Mouse (Mus musculus): ENCODE measurements around the gene Adamts2. TPM values are rescaled to one million over a fixed set of nuclear protein-coding genes. Genes with fewer than 3 reads are reported as not detected.

Gene Adamts2
- total and polyA plus RNA-seq, 3 experiments = not detected

DNA sequence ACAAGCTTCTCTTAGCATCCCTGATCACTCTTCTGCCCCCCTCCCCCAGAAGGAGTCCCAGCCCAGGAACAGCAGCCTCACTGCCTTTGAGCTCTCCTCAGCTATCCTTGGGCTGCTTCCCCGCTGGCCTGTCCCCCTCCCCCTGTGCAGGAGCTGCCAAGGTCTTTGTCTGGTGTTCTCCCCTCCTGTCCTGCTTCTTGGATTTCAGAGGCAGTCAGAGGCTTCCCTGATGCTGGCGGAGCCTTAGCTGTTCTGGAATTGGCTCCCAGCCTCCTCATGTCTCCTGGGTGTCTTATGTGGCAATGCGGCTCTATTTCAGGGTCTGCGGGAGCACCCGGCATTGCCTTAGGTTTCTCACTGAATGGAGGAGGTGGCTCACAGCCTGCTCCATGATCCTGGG lies 22.8 kb downstream of the Adamts2 start:
- no peak overlapping the region for H3K4me2 ChIP-seq (ENCODE audit: insufficient read depth, low read depth, poor library complexity, severe bottlenecking)
- no peak for DNase-seq (ENCODE audit: extremely low read depth)
- H3K27me3 ChIP-seq (replicated peaks) = peaks cover 94% of the 10 kb centered on the region
- H3K4me1 ChIP-seq (ENCODE audit: control insufficient read depth in 1 of 2, insufficient read depth in 2 of 2) = 0 out of 4 replicates have a peak, but pooled peaks cover 0 to under 1% of the 10 kb centered on the region in 2 experiments
- H3K27ac ChIP-seq (ENCODE audit: insufficient read depth, low read depth) = no peak overlapping the region
- in situ Hi-C loops (cut with MboI; ENCODE audit: low pct_ligation_motif_present, low pct_unique_long_range_greater_than_20kb, low sequenced_read_pairs) (no loop called here), dilution Hi-C loops (cut with MboI; ENCODE audit: extremely low pct_ligation_motif_present, extremely low pct_unique_long_range_greater_than_20kb, low sequenced_read_pairs) (no loop called here)
- H3K9ac ChIP-seq (ENCODE audit: insufficient read depth, low read depth) = no peak overlapping the region
- no peak for TF ChIP-seq CTCF (conservative IDR thresholded peaks at IDR 0.05 in 1 of 2, IDR thresholded peaks at IDR 0.05 in 1 of 2; ENCODE audit: low read depth in 2 of 2, low read length in 2 of 2)
- TF ChIP-seq JUN (IDR thresholded peaks at IDR 0.05; ENCODE audit: insufficient read depth, low read depth, low read length) = no peak
- TF ChIP-seq ZC3H11A (IDR thresholded peaks at IDR 0.05; ENCODE audit: low read depth, low read length) = no peak
- no peak for TF ChIP-seq TCF12 (IDR thresholded peaks at IDR 0.05; ENCODE audit: low read depth, low read length)
- TF ChIP-seq MAFK (IDR thresholded peaks at IDR 0.05; ENCODE audit: insufficient replicate concordance, low read length) = no peak
- no peak for TF ChIP-seq NRF1 (IDR thresholded peaks at IDR 0.05; ENCODE audit: low read depth, low read length)
- no peak for TF ChIP-seq MAZ (IDR thresholded peaks at IDR 0.05; ENCODE audit: low read depth, low read length)
- no peak for TF ChIP-seq MXI1 (IDR thresholded peaks at IDR 0.05; ENCODE audit: low read depth, low read length)
- no peak for TF ChIP-seq CHD1 (IDR thresholded peaks at IDR 0.05; ENCODE audit: low read depth, low read length)
- TF ChIP-seq PAX5 (IDR thresholded peaks at IDR 0.05; ENCODE audit: low read length) = no peak
- TF ChIP-seq ZKSCAN1 (IDR thresholded peaks at IDR 0.05; ENCODE audit: borderline replicate concordance, low read depth, low read length) = no peak
- no peak for TF ChIP-seq TBP (conservative IDR thresholded peaks at IDR 0.05; ENCODE audit: low read depth, low read length)
- TF ChIP-seq ZNF384 (IDR thresholded peaks at IDR 0.05; ENCODE audit: low read depth, low read length) = no peak
- no peak for TF ChIP-seq CHD2 (IDR thresholded peaks at IDR 0.05; ENCODE audit: low read length)
- TF ChIP-seq POLR2A (IDR thresholded peaks at IDR 0.05; ENCODE audit: low read depth, low read length) = no peak
- no peak for TF ChIP-seq HCFC1 (IDR thresholded peaks at IDR 0.05; ENCODE audit: low read depth, low read length)
- no peak for TF ChIP-seq MEF2A (IDR thresholded peaks at IDR 0.05; ENCODE audit: borderline replicate concordance, low read depth, low read length)
- H3K4me3 ChIP-seq (replicated peaks in 1 of 3; ENCODE audit: low read depth in 2 of 3, low read length in 2 of 3, poor library complexity in 1 of 3) = no peak overlapping the region
- no peaks in the 10 kb centered on the region; the same call in 1 of the 2 replicates for H3K79me2 ChIP-seq (replicated peaks; ENCODE audit: control insufficient read depth, extremely low read depth, insufficient read depth, poor library complexity, severe bottlenecking)
- H3K9me3 ChIP-seq (replicated peaks; ENCODE audit: low read length) = no peaks in the 10 kb centered on the region
- H3K36me3 ChIP-seq (replicated peaks in 1 of 2; ENCODE audit: control insufficient read depth in 1 of 2, insufficient read depth in 1 of 2, low read length in 1 of 2) = no peaks in the 10 kb centered on the region

- no peaks in the 10 kb centered on the region for H3K9me3 ChIP-seq (replicated peaks; ENCODE audit: low read length)
- no peak for DNase-seq (ENCODE audit: extremely low read depth)
- no peaks in the 10 kb centered on the region for H3K36me3 ChIP-seq (replicated peaks in 1 of 2; ENCODE audit: control insufficient read depth in 1 of 2, insufficient read depth in 1 of 2, low read length in 1 of 2)
- H3K4me3 ChIP-seq (replicated peaks in 1 of 3; ENCODE audit: low read depth in 2 of 3, low read length in 2 of 3, poor library complexity in 1 of 3) = no peak overlapping the region
- H3K9ac ChIP-seq (ENCODE audit: insufficient read depth, low read depth) = no peak overlapping the region
- peaks cover 84% of the 10 kb centered on the region for H3K27me3 ChIP-seq (replicated peaks)
- dilution Hi-C loops (cut with MboI; ENCODE audit: extremely low pct_ligation_motif_present, extremely low pct_unique_long_range_greater_than_20kb, low sequenced_read_pairs) = no loop called here
- H3K4me1 ChIP-seq (ENCODE audit: control insufficient read depth in 1 of 2, insufficient read depth in 2 of 2) = peaks cover 10 to 21% of the 10 kb centered on the region in 2 experiments
- no peaks in the 10 kb centered on the region for H3K79me2 ChIP-seq (replicated peaks; ENCODE audit: control insufficient read depth, extremely low read depth, insufficient read depth, poor library complexity, severe bottlenecking)
- in situ Hi-C loops (cut with MboI; ENCODE audit: low pct_ligation_motif_present, low pct_unique_long_range_greater_than_20kb, low sequenced_read_pairs) = no loop called here
- no peak overlapping the region for H3K27ac ChIP-seq (ENCODE audit: insufficient read depth, low read depth)
- TF ChIP-seq BHLHE40 (IDR thresholded peaks at IDR 0.05; ENCODE audit: low read depth, low read length) (no peak), RCOR1 (conservative IDR thresholded peaks at IDR 0.05; ENCODE audit: low read depth, low read length) (no peak), SIN3A (IDR thresholded peaks at IDR 0.05; ENCODE audit: low read length) (no peak), POLR2AphosphoS2 (IDR thresholded peaks at IDR 0.05; ENCODE audit: low read depth, low read length) (no peak)
- H3K4me2 ChIP-seq (ENCODE audit: insufficient read depth, low read depth, poor library complexity, severe bottlenecking) = no peak overlapping the region
Observed at GRCm38 (mm10) chr11:50628915-50629314, 27.0 kb downstream of the Adamts2 start.

All from CH12.LX (cell line).